ENCODE assay signal across 28 mouse cellular contexts in genomic region chr9:78428870-78429432, GRCm38 (mm10). TPM values are rescaled to one million over a fixed set of nuclear protein-coding genes. Genes with fewer than 3 reads are reported as not detected.
DNase-seq lines count a peak whose midpoint lies in the region; ATAC-seq and TF ChIP-seq lines count a peak whose summit lies in the region.
"Had no signal": no experiment of that assay in that cellular context is flagged by ENCODE, and none has a peak within 500 bp of the region (broad histone marks: within the 10 kb centered on the region; RNA-seq: fewer than 3 reads in every experiment).

No protein-coding gene starts in this region.

- no peak overlapping the region for H3K4me2 ChIP-seq in kidney, embryonic 14.5 days (replicated peaks; ENCODE audit: low read depth, low read length)
- H3K4me2 ChIP-seq in midbrain, embryonic 11.5 days, result no peak overlapping the region
- H3K4me2 ChIP-seq: embryonic facial prominence, embryonic 15.5 days; forebrain, embryonic 15.5 days; heart, embryonic 13.5 days; hindbrain, embryonic 12.5 days; midbrain, embryonic 13.5 days had no signal

- no peaks in the 10 kb centered on the region for H3K36me3 ChIP-seq in kidney, embryonic 14.5 days (ENCODE audit: control insufficient read depth, insufficient read depth, low read length)
- H3K36me3 ChIP-seq in midbrain, embryonic 10.5 days, result no peaks in the 10 kb centered on the region
- no peaks in the 10 kb centered on the region for H3K36me3 ChIP-seq in midbrain, embryonic 11.5 days (ENCODE audit: control insufficient read depth, insufficient read depth, low read length)
- H3K36me3 ChIP-seq in MEL (ENCODE audit: control insufficient read depth in 1 of 2, insufficient read depth in 2 of 2, low read length in 2 of 2), result peaks cover 4% of the 10 kb centered on the region in 2 experiments; a peak in 3 of 4 replicates
- H3K36me3 ChIP-seq: embryonic facial prominence, embryonic 15.5 days; forebrain, embryonic 15.5 days; G1E; heart, embryonic 13.5 days; hindbrain, embryonic 12.5 days; liver, embryonic 12.5 days; midbrain, embryonic 13.5 days had no signal

- H3K9ac ChIP-seq in kidney, embryonic 14.5 days (ENCODE audit: low read depth, low read length), result no peak overlapping the region
- H3K9ac ChIP-seq in midbrain, embryonic 11.5 days (ENCODE audit: low read length), result no peak overlapping the region
- peak overlapping the region; percentile 92 for H3K9ac ChIP-seq in MEL (ENCODE audit: control insufficient read depth, low read depth, low read length, poor library complexity, severe bottlenecking)
- H3K9ac ChIP-seq: embryonic facial prominence, embryonic 15.5 days; forebrain, embryonic 15.5 days; heart, embryonic 13.5 days; hindbrain, embryonic 12.5 days; liver, embryonic 12.5 days; midbrain, embryonic 13.5 days had no signal

- no peak for TF ChIP-seq EP300 in MEL (IDR thresholded peaks at IDR 0.05; ENCODE audit: low read depth in 1 of 2, low read length in 2 of 2)

- peaks cover 2% of the 10 kb centered on the region; the same call in 1 of the 2 replicates for H3K79me2 ChIP-seq in MEL (ENCODE audit: control insufficient read depth, insufficient read depth, low read length, poor library complexity)

- H3K4me3 ChIP-seq in kidney, embryonic 14.5 days (ENCODE audit: low read length), result no peak overlapping the region
- H3K4me3 ChIP-seq in midbrain, embryonic 10.5 days, result no peak overlapping the region
- H3K4me3 ChIP-seq in midbrain, embryonic 11.5 days (ENCODE audit: low read depth, low read length), result no peak overlapping the region
- no peak overlapping the region; a peak in 1 of 4 replicates for H3K4me3 ChIP-seq in MEL (ENCODE audit: control insufficient read depth in 1 of 2, insufficient read depth in 1 of 2, low read depth in 2 of 2, low read length in 2 of 2)
- H3K4me3 ChIP-seq: embryonic facial prominence, embryonic 15.5 days; forebrain, embryonic 15.5 days; heart, adult 2 months; heart, embryonic 13.5 days; hindbrain, embryonic 12.5 days; layer of hippocampus, adult 2 months; liver, embryonic 12.5 days; midbrain, embryonic 13.5 days; myocyte had no signal

- H3K27ac ChIP-seq in kidney, embryonic 14.5 days (ENCODE audit: low read depth, low read length), result no peak overlapping the region
- H3K27ac ChIP-seq in midbrain, embryonic 10.5 days (replicated peaks), result peak overlapping the region; percentile 17; the same call in 1 of the 2 replicates
- H3K27ac ChIP-seq in midbrain, embryonic 11.5 days (ENCODE audit: low read depth, low read length), result no peak overlapping the region
- peak overlapping the region; percentile 65 for H3K27ac ChIP-seq in MEL (ENCODE audit: control insufficient read depth, low read depth, low read length)
- H3K27ac ChIP-seq: embryonic facial prominence, embryonic 15.5 days; forebrain, embryonic 15.5 days; heart, adult 2 months; heart, embryonic 13.5 days; hindbrain, embryonic 12.5 days; layer of hippocampus, adult 2 months; midbrain, embryonic 13.5 days had no signal

- TF ChIP-seq POLR2A in MEL (IDR thresholded peaks at IDR 0.05; ENCODE audit: control insufficient read depth in 1 of 2, insufficient read depth in 1 of 2, low read depth in 1 of 2, low read length in 2 of 2, poor library complexity in 1 of 2), result no peak

- no peak for TF ChIP-seq RAD21 in MEL (IDR thresholded peaks at IDR 0.05; ENCODE audit: low read depth, low read length)

- TF ChIP-seq CTCF in MEL (IDR thresholded peaks at IDR 0.05 in 2 of 3, conservative IDR thresholded peaks at IDR 0.05 in 1 of 3; ENCODE audit: control insufficient read depth in 1 of 3, insufficient read depth in 1 of 3, low read depth in 2 of 3, low read length in 3 of 3, poor library complexity in 1 of 3, severe bottlenecking in 1 of 3), result no peak

- 77% methylated on average over 4 of the region's 4 CpGs for WGBS in kidney, embryonic 14.5 days
- 84% methylated on average over 4 of the region's 4 CpGs for WGBS in midbrain, embryonic 10.5 days
- WGBS in midbrain, embryonic 11.5 days, result 85% methylated on average over 4 of the region's 4 CpGs

- H3K27me3 ChIP-seq in kidney, embryonic 14.5 days (ENCODE audit: control insufficient read depth, insufficient read depth, low read length), result no peaks in the 10 kb centered on the region
- H3K27me3 ChIP-seq in midbrain, embryonic 10.5 days (ENCODE audit: low read depth, poor library complexity, severe bottlenecking), result peaks cover 18% of the 10 kb centered on the region
- H3K27me3 ChIP-seq in midbrain, embryonic 11.5 days (ENCODE audit: control insufficient read depth, insufficient read depth, low read length), result no peaks in the 10 kb centered on the region
- H3K27me3 ChIP-seq in MEL (ENCODE audit: control insufficient read depth in 1 of 2, insufficient read depth in 2 of 2, low read length in 2 of 2), result no peaks in the 10 kb centered on the region
- H3K27me3 ChIP-seq: embryonic facial prominence, embryonic 15.5 days; forebrain, embryonic 15.5 days had no signal

- H3K9me3 ChIP-seq in kidney, embryonic 14.5 days (ENCODE audit: control insufficient read depth, low read length), result no peaks in the 10 kb centered on the region
- no peaks in the 10 kb centered on the region for H3K9me3 ChIP-seq in midbrain, embryonic 10.5 days (replicated peaks)
- no peaks in the 10 kb centered on the region for H3K9me3 ChIP-seq in midbrain, embryonic 11.5 days (ENCODE audit: control insufficient read depth, low read length)
- no peaks in the 10 kb centered on the region for H3K9me3 ChIP-seq in MEL (replicated peaks; ENCODE audit: insufficient read depth, low read length)
- H3K9me3 ChIP-seq: embryonic facial prominence, embryonic 15.5 days; forebrain, embryonic 15.5 days; G1E; heart, embryonic 13.5 days; hindbrain, embryonic 12.5 days; liver, embryonic 12.5 days; midbrain, embryonic 13.5 days had no signal

- peak; percentile 45; the same call in 1 of the 2 replicates for ATAC-seq in kidney, embryonic 14.5 days (ENCODE audit: low FRiP score, low TSS enrichment)
- ATAC-seq in midbrain, embryonic 11.5 days (ENCODE audit: low FRiP score), result no peak
- ATAC-seq in megakaryocyte, adult 5-6 weeks (ENCODE audit: poor library complexity, severe bottlenecking), result peak; percentile 4; the same call in 1 of the 2 replicates
- ATAC-seq: forebrain, embryonic 15.5 days; inflammation-experienced regulatory T-cells, adult 6 months; midbrain, embryonic 13.5 days had no signal

- no peak for DNase-seq in kidney, adult 9 months
- DNase-seq in midbrain, embryonic 10.5 days (ENCODE audit: low spot score), result no peak
- no peak for DNase-seq in midbrain, embryonic 11.5 days (ENCODE audit: low spot score, missing footprints)
- no peak for DNase-seq in MEL (ENCODE audit: low read depth, low spot score)
- DNase-seq in frontal cortex, postnatal 36 days (ENCODE audit: low spot score in 2 of 2), result no peak
- DNase-seq: adrenal gland, adult 2 months; cerebellum, adult 18-20 months; cerebellum, postnatal 14 days; gastrocnemius, postnatal 25 days; heart, adult 2 months; heart, postnatal 14 days; kidney, adult 2 months; kidney, postnatal 25 days; thymus, postnatal 25 days had no signal

- no peaks in the 10 kb centered on the region for H3K4me1 ChIP-seq in kidney, embryonic 14.5 days (ENCODE audit: control insufficient read depth, insufficient read depth, low read length)
- peaks cover 6% of the 10 kb centered on the region for H3K4me1 ChIP-seq in midbrain, embryonic 10.5 days
- H3K4me1 ChIP-seq in midbrain, embryonic 11.5 days (ENCODE audit: control insufficient read depth, insufficient read depth, low read length), result no peaks in the 10 kb centered on the region
- H3K4me1 ChIP-seq in MEL (ENCODE audit: control insufficient read depth in 1 of 2, insufficient read depth in 2 of 2, low read length in 2 of 2), result peaks cover 0 to 9% of the 10 kb centered on the region in 2 experiments; a peak in 2 of 4 replicates
- H3K4me1 ChIP-seq: embryonic facial prominence, embryonic 15.5 days; forebrain, embryonic 15.5 days; midbrain, embryonic 13.5 days had no signal

RNA-seq across cellular contexts. Expression of gene Cgas, which starts 14.1 kb away (rescaled TPM):
- 1.9 and 2.2 TPM in 2 replicates for polyA plus RNA-seq in kidney, embryonic 14.5 days (2014; fragmentation: Nextera tagmentation; extraction: Ambion mirVana)
- 0.30 and 0.53 TPM in 2 replicates for polyA plus RNA-seq in midbrain, embryonic 10.5 days (2016; fragmentation: Nextera tagmentation; extraction: Ambion mirVana)
- 0.51 and 0.63 TPM in 2 replicates for polyA plus RNA-seq in midbrain, embryonic 11.5 days (2014; fragmentation: Nextera tagmentation; extraction: Ambion mirVana)
- 12.9 and 19.0 TPM in 2 replicates for total RNA-seq in MEL (2012; rRNA removed)
- polyA plus RNA-seq in MEL (2012; ENCODE audit: insufficient read depth in 1 of 2, insufficient read length in 2 of 2, low read depth in 1 of 2, low replicate concordance in 2 of 2, missing spikeins in 1 of 2), result 10 to 100 TPM in 1 of 2 experiments, not detected in 1; 20.9 TPM
- 18.4 and 21.4 TPM in 2 replicates for total RNA-seq in megakaryocyte, adult 5-6 weeks (2015)
- total RNA-seq in megakaryocyte, adult 5-6 weeks (2017), result 12.1 and 14.5 TPM in 2 replicates
- total RNA-seq: CH12.LX had no signal

RNA-seq across cellular contexts. Expression of gene Mto1, which starts 19.1 kb away (rescaled TPM):
- polyA plus RNA-seq in kidney, embryonic 14.5 days (2014; fragmentation: Nextera tagmentation; extraction: Ambion mirVana), result 21.5 and 29.3 TPM in 2 replicates
- polyA plus RNA-seq in midbrain, embryonic 10.5 days (2016; fragmentation: Nextera tagmentation; extraction: Ambion mirVana), result 24.4 and 28.4 TPM in 2 replicates
- 26.0 and 28.3 TPM in 2 replicates for polyA plus RNA-seq in midbrain, embryonic 11.5 days (2014; fragmentation: Nextera tagmentation; extraction: Ambion mirVana)
- 28.7 and 32.3 TPM in 2 replicates for total RNA-seq in MEL (2012; rRNA removed)
- 10 to 100 TPM in 1 of 2 experiments, not detected in 1; 27.7 TPM for polyA plus RNA-seq in MEL (2012; ENCODE audit: insufficient read depth in 1 of 2, insufficient read length in 2 of 2, low read depth in 1 of 2, low replicate concordance in 2 of 2, missing spikeins in 1 of 2)
- 21.1 and 22.3 TPM in 2 replicates for total RNA-seq in megakaryocyte, adult 5-6 weeks (2015)
- total RNA-seq in megakaryocyte, adult 5-6 weeks (2017), result 26.4 and 28.9 TPM in 2 replicates

RNA-seq across cellular contexts. Expression of gene Gm17324, which starts 19.6 kb away (rescaled TPM):
- 0.46 and 0.58 TPM in 2 replicates for polyA plus RNA-seq in kidney, embryonic 14.5 days (2014; fragmentation: Nextera tagmentation; extraction: Ambion mirVana)
- 0.44 and 0.68 TPM in 2 replicates for polyA plus RNA-seq in midbrain, embryonic 10.5 days (2016; fragmentation: Nextera tagmentation; extraction: Ambion mirVana)
- 0.52 and 1.1 TPM in 2 replicates for polyA plus RNA-seq in midbrain, embryonic 11.5 days (2014; fragmentation: Nextera tagmentation; extraction: Ambion mirVana)
- 1.0 and 1.8 TPM in 2 replicates for total RNA-seq in MEL (2012; rRNA removed)
- polyA plus RNA-seq in MEL (2012; ENCODE audit: insufficient read depth in 1 of 2, insufficient read length in 2 of 2, low read depth in 1 of 2, low replicate concordance in 2 of 2, missing spikeins in 1 of 2), result under 1 TPM in 1 of 2 experiments, not detected in 1; 0.36 TPM
- not detected in 2 replicates for total RNA-seq in megakaryocyte, adult 5-6 weeks (2015)
- total RNA-seq in megakaryocyte, adult 5-6 weeks (2017), result not detected in 2 replicates
- total RNA-seq: adrenal gland, adult 2 months; G1E; gastrocnemius, postnatal 25 days; heart, adult 2 months; heart, postnatal 14 days had no signal
- polyA plus RNA-seq: heart, adult 2 months had no signal

RNA-seq across cellular contexts. Expression of gene Ddx43, which starts 33.4 kb away (rescaled TPM):
- 0.34 and 0.41 TPM in 2 replicates for polyA plus RNA-seq in kidney, embryonic 14.5 days (2014; fragmentation: Nextera tagmentation; extraction: Ambion mirVana)
- polyA plus RNA-seq in midbrain, embryonic 10.5 days (2016; fragmentation: Nextera tagmentation; extraction: Ambion mirVana), result 0.09 and 0.15 TPM in 2 replicates
- polyA plus RNA-seq in midbrain, embryonic 11.5 days (2014; fragmentation: Nextera tagmentation; extraction: Ambion mirVana), result 0.11 and 0.56 TPM in 2 replicates
- 4.7 and 5.5 TPM in 2 replicates for total RNA-seq in MEL (2012; rRNA removed)
- polyA plus RNA-seq in MEL (2012; ENCODE audit: insufficient read depth in 1 of 2, insufficient read length in 2 of 2, low read depth in 1 of 2, low replicate concordance in 2 of 2, missing spikeins in 1 of 2), result 1 to 10 TPM in 1 of 2 experiments, not detected in 1; 7.2 TPM
- 0.39 TPM in 1 of 2 replicates, not detected in the other for total RNA-seq in megakaryocyte, adult 5-6 weeks (2015)
- total RNA-seq in megakaryocyte, adult 5-6 weeks (2017), result 0.08 TPM in 1 of 2 replicates, not detected in the other
- total RNA-seq: adrenal gland, adult 2 months; CH12.LX; gastrocnemius, postnatal 25 days; heart, adult 2 months; heart, postnatal 14 days; layer of hippocampus, adult 2 months had no signal
- polyA plus RNA-seq: G1E; heart, adult 2 months; kidney, adult 2 months; liver, embryonic 12.5 days; myocyte had no signal

RNA-seq across cellular contexts. Expression of gene Ooep, which starts 50.4 kb away (rescaled TPM):
- polyA plus RNA-seq in kidney, embryonic 14.5 days (2014; fragmentation: Nextera tagmentation; extraction: Ambion mirVana), result 2.1 and 2.2 TPM in 2 replicates
- 0.83 and 1.0 TPM in 2 replicates for polyA plus RNA-seq in midbrain, embryonic 10.5 days (2016; fragmentation: Nextera tagmentation; extraction: Ambion mirVana)
- 1.4 and 1.8 TPM in 2 replicates for polyA plus RNA-seq in midbrain, embryonic 11.5 days (2014; fragmentation: Nextera tagmentation; extraction: Ambion mirVana)
- total RNA-seq in MEL (2012; rRNA removed), result not detected in 2 replicates
- not detected for polyA plus RNA-seq in MEL (2012; ENCODE audit: insufficient read depth in 1 of 2, insufficient read length in 2 of 2, low read depth in 1 of 2, low replicate concordance in 2 of 2, missing spikeins in 1 of 2)
- total RNA-seq in megakaryocyte, adult 5-6 weeks (2015), result not detected in 2 replicates
- total RNA-seq in megakaryocyte, adult 5-6 weeks (2017), result not detected in 2 replicates
- total RNA-seq: adrenal gland, adult 2 months; CH12.LX; G1E; heart, adult 2 months; heart, postnatal 14 days; layer of hippocampus, postnatal 25 days had no signal
- polyA plus RNA-seq: adrenal gland, adult 2 months; G1E; heart, adult 2 months; inflammation-experienced regulatory T-cells, adult 6 months; liver, embryonic 12.5 days had no signal

Comparison
In these comparisons a context has a peak if more than half of its experiments do, and no peak if none do; other contexts are left out.
1. H3K27ac ChIP-seq: peak in midbrain, embryonic 10.5 days (single experiment) and MEL (single experiment); none in kidney, embryonic 14.5 days (single experiment) and midbrain, embryonic 11.5 days (single experiment).